Mouse (Mus musculus) hindbrain, postnatal 0 days (tissue): ENCODE results near the gene Gm28230. TPM values are rescaled to one million over a fixed set of nuclear protein-coding genes. Genes with fewer than 3 reads are reported as not detected.
A peak's percentile ranks its signal among the peaks of the same experiment; 100 is the strongest.

ENCODE experiments used
- ATAC-seq: fragments of 200-750 bp; cut with Nextera tagmentation; 2 replicates; pipeline ENCODE4 v1.8.0; 2017; ENCODE audit warnings: mild to moderate bottlenecking, moderate TSS enrichment, moderate library complexity
- DNase-seq: peaks from one replicate; pipeline ENCODE4 v3.0.0-alpha.2; 2015; ENCODE audit warnings: low spot score
- H3K27ac ChIP-seq: fragments of 300-500 bp; sonication (generic); 2 replicates; pipeline ENCODE4 v1.5.1; 2014; ENCODE audit warnings: mild to moderate bottlenecking
- H3K27me3 ChIP-seq: fragments of 300-500 bp; sonication (generic); 2 replicates; pipeline ENCODE4 v1.6.1; 2014; ENCODE audit warnings: low read length, mixed read lengths; ENCODE audit not compliant: insufficient read depth
- H3K36me3 ChIP-seq: fragments of 300-500 bp; sonication (generic); 2 replicates; pipeline ENCODE4 v1.6.1; 2014; ENCODE audit warnings: low read length, mixed read lengths; ENCODE audit not compliant: insufficient read depth
- H3K4me1 ChIP-seq: fragments of 300-500 bp; sonication (generic); 2 replicates; pipeline ENCODE4 v1.6.1; 2014; ENCODE audit warnings: antibody characterized with exemption, low read length, mixed read lengths; ENCODE audit not compliant: insufficient read depth
- H3K4me2 ChIP-seq: fragments of 300-500 bp; sonication (generic); 2 replicates; pipeline ENCODE4 v1.6.1; 2014; ENCODE audit warnings: low read depth, mild to moderate bottlenecking, low read length, moderate library complexity, mixed read lengths
- H3K4me3 ChIP-seq: fragments of 300-500 bp; sonication (generic); 2 replicates; pipeline ENCODE4 v1.5.1; 2014; ENCODE audit warnings: low read length
- H3K9ac ChIP-seq: fragments of 300-500 bp; sonication (generic); replicated peaks from 2 replicates; pipeline ENCODE4 v1.6.1; 2014; ENCODE audit warnings: mild to moderate bottlenecking, low read length, moderate library complexity, mixed read lengths
- H3K9me3 ChIP-seq: fragments of 300-500 bp; sonication (generic); 2 replicates; pipeline ENCODE4 v1.6.1; 2016; ENCODE audit warnings: low read length, mixed read lengths
- CTCF ChIP-seq: IDR thresholded peaks from 2 replicates; pipeline ENCODE4 v1.5.1; 2016; ENCODE audit warnings: antibody characterized with exemption, control low read depth, low read depth
- WGBS: fragments of 180-500 bp; shearing (Covaris S2); extraction: QIAGEN DNeasy Blood & Tissue Kit; methylation state at CpG from one replicate; pipeline ENCODE4 v1.1.7; 2014; 5-methylcytosine and 5-hydroxymethylcytosine counted together
- polyA plus RNA-seq: library from polyadenylated mRNA; unstranded; fragments of >200 nt; fragmentation: Nextera tagmentation; extraction: Ambion mirVana; gene quantifications from 2 replicates; pipeline ENCODE4 v1.2.1, GENCODE M21; 2015
- total RNA-seq: library from RNA; depleted of rRNA; stranded (reverse); fragments of >200 nt; gene quantifications from 2 replicates; pipeline ENCODE4 v1.2.3, GENCODE M21; 2014

The Gm28230 gene
- total and polyA plus RNA-seq, 2 experiments from 2014 or later, result 0.70 to 3.5 TPM

- peaks cover 95% of the 10 kb centered on the region for H3K27me3 ChIP-seq
- H3K9me3 ChIP-seq, result no peaks in the 10 kb centered on the region
- H3K9ac ChIP-seq, result no peak overlapping the region
- ATAC-seq (0 out of 2 replicates have a peak, but pooled peaks have one; percentile 25), DNase-seq (no peak)
- no peak overlapping the region for H3K4me2 ChIP-seq
- H3K4me3 ChIP-seq, result peak overlapping the region; percentile 14; the same call in 1 of the 2 replicates
- no peak for TF ChIP-seq CTCF
- 1% methylated on average over 71 of the region's 78 CpGs for WGBS
- no peaks in the 10 kb centered on the region for H3K4me1 ChIP-seq
- H3K27ac ChIP-seq, result no peak overlapping the region
- no peaks in the 10 kb centered on the region for H3K36me3 ChIP-seq
Measured at GRCm38 (mm10) chr2:74681594-74682531, 44.7 kb upstream of the Gm28230 start.

GRCm38 (mm10) chr2:74682796-74683195 is 43.7 kb upstream of the Gm28230 start:
- Histone ChIP-seq H3K27ac (no peak overlapping the region), H3K36me3 (no peaks in the 10 kb centered on the region), H3K27me3 (peaks cover 94% of the 10 kb centered on the region), H3K9ac (no peak overlapping the region), H3K9me3 (no peaks in the 10 kb centered on the region; the same call in 1 of the 2 replicates), H3K4me3 (peak overlapping the region; percentile 10), H3K4me1 (no peaks in the 10 kb centered on the region), H3K4me2 (no peak overlapping the region)
- no peak for ATAC-seq
- under 1% methylated on average over 33 of the region's 51 CpGs for WGBS
- no peak for TF ChIP-seq CTCF
- DNase-seq, result no peak

GRCm38 (mm10) chr2:74683471-74683951 is 43.0 kb upstream of the Gm28230 start:
- H3K9ac ChIP-seq, result no peak overlapping the region
- H3K4me3 ChIP-seq, result no peak overlapping the region
- DNase-seq (no peak), ATAC-seq (no peak)
- WGBS, result 2% methylated on average over 18 of the region's 18 CpGs
- H3K36me3 ChIP-seq, result no peaks in the 10 kb centered on the region
- peaks cover 94% of the 10 kb centered on the region for H3K27me3 ChIP-seq
- no peaks in the 10 kb centered on the region for H3K4me1 ChIP-seq
- no peaks in the 10 kb centered on the region; the same call in 1 of the 2 replicates for H3K9me3 ChIP-seq
- no peak for TF ChIP-seq CTCF
- no peak overlapping the region for H3K27ac ChIP-seq
- no peak overlapping the region for H3K4me2 ChIP-seq

- ATAC-seq (no peak), DNase-seq (no peak)
- WGBS, result 3% methylated on average over 12 of the region's 12 CpGs
Measured at GRCm38 (mm10) chr2:74684106-74684505, 42.4 kb upstream of the Gm28230 start.

DNA sequence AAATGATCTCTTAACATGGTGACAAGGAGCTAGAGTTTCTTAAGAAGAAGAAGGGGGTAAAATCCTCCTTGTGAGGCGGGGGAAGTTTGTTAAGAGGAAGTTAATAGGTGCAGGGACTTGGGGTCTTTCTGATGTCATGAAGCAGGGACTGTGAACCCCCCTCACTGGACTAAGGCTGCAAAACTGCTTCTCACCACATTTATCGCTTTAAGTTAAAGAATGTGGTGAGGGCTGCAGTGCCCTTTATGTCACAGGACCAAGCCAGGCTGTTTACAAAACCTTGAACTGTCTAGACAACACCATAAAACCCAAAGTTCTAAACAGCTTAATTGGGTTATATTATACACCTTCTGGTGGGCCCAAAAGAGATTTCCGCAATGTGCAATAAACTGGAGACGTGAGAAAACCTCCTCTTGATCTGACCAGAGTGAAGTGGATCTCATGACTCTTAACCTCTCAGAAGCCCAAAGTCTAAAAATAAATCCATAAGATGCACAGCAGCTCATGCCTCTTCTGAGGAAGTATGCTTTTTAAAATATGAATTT is 41.4 kb upstream of the Gm28230 start:
- DNase-seq (no peak), ATAC-seq (no peak)
- 12% methylated on average over 4 of the region's 4 CpGs for WGBS
- Histone ChIP-seq H3K9ac (no peak overlapping the region), H3K27me3 (peaks cover 94% of the 10 kb centered on the region), H3K36me3 (no peaks in the 10 kb centered on the region), H3K4me2 (no peak overlapping the region), H3K4me3 (no peak overlapping the region), H3K4me1 (no peaks in the 10 kb centered on the region), H3K27ac (no peak overlapping the region), H3K9me3 (no peaks in the 10 kb centered on the region; the same call in 1 of the 2 replicates)
- TF ChIP-seq CTCF, result no peak

More at GRCm38 (mm10) chr2:74684106-74684505, 42.4 kb upstream of the Gm28230 start:
- Histone ChIP-seq H3K27me3 (peaks cover 94% of the 10 kb centered on the region), H3K4me2 (no peak overlapping the region), H3K4me3 (no peak overlapping the region), H3K9me3 (no peaks in the 10 kb centered on the region; the same call in 1 of the 2 replicates), H3K9ac (no peak overlapping the region), H3K4me1 (no peaks in the 10 kb centered on the region), H3K36me3 (no peaks in the 10 kb centered on the region), H3K27ac (no peak overlapping the region)
- TF ChIP-seq CTCF, result no peak

DNA sequence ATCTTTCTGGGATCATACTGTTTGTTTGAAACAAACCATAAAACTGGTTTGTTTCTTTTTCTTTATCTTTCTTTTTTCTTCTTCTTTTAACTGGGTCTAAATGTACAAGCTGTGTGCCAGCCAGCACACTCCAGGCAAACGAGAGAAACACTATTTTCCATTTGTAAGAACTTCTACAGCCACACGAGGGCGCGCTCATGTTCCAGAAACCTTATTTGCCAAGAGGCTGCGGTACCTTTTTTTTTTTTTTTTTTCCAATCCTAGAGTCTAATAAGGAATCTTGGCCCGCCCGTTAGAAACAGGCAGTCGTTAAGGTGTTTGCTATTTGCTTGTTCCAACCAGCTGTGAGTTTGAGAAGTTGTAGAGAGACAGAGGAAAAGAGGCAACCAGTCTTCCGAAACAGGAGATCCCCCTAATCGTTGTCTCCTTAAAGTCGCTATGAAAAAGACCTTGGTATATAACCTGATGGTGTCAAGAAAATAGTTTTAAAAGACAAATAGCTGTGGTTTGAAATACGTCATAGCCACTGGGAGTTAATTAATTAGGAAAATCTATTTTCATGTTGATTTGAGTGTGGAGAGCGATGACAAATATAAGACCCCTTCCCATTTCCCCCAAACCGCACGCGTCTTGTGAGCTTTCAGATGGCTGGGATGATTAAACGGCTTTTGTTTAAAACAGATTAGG is 40.1 kb upstream of the Gm28230 start:
- Histone ChIP-seq H3K36me3 (no peaks in the 10 kb centered on the region), H3K4me3 (no peak overlapping the region), H3K4me1 (no peaks in the 10 kb centered on the region), H3K9me3 (peaks cover 2% of the 10 kb centered on the region; the same call in 1 of the 2 replicates), H3K4me2 (no peak overlapping the region), H3K27ac (no peak overlapping the region), H3K27me3 (peaks cover 88% of the 10 kb centered on the region), H3K9ac (no peak overlapping the region)
- DNase-seq, result peak; percentile 79
- peak; percentile 68 for TF ChIP-seq CTCF
- whole genome bisulfite sequencing, result 6% methylated on average over 17 of the region's 17 CpGs
- no peak for ATAC-seq
